Mouse (Mus musculus) spleen, postnatal 36 days (tissue): ENCODE results near the gene Gle1.
"Not testable (repeated sequence)": the region's sequence is repeated elsewhere in the genome, so short reads cannot be mapped to it uniquely, and the experiment has no call there.

Experiments used
- DNase-seq, 2 experiments: peaks; one replicate each; pipeline ENCODE4 v3.0.0; 2022; ENCODE audit warnings: low spot score in 2 of 2, mixed read lengths in 1 of 2

Gene Gle1

DNA sequence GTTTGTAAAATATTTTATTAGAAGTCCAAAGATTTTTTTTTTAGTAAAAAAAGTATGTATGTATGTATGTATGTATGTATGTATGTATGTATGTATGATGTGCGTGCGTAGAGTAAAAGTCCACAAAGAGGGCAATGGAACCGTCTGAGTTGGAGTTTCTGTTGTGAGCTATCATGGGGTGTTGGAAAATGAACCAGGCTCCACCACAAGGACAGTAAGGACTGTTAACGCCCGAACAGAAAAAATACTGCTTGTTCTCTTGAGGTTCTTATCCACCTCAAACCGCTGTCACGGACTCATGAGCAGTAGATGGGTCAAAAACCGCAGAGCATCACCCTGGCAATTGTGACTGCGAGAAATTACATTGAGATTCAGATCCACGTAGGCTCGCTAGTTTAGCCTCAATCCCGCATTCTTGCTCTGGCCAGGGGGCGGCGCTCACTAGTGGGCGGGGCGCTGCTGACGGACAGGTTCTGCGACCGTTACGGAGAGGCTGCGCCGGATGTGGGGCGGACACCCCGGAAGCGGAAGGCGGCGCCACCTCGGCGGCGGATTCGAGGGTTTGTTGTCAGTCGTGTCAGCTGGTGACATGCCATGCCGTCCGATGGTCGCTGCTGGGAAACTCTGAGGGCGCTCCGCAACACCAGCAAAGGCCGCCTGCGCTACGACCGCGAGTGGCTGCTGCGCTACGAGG, at the start of gene Gle1:
Gle1 (plus strand) TSS at position 521 of the 694 bp plus-strand sequence.
- peak; percentile 94 to 95 for DNase-seq

DNA sequence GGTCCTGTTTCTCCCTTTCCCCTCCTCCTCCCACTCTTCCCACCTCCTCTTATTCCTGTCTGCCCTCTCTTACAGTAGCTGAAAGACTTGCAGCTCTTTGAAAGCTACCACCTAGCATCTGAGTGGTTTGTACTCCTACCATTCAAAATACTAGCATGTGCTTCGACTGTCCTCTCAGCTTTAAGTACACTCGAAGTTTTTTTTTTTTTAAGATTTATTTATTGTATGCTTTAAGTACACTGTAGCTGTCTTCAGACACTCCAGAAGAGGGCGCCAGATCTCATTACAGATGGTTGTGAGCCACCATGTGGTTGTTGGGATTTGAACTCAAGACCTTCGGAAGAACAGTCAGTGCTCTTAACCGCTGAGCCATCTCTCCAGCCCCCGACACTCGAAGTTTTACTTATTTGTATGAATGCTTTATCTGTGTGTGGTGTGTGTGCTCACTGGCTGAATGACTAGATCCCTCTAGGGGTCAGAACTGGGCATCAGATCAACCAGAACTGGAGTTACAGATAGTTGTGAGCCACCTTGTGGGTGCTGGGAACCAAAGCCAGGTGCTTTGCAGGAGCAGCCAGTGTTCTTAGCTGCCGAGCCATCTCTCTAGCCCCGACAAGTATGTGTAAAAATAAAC, 48.5 kb upstream of the Gle1 start:
- DNase-seq = not testable (repeated sequence)

DNA sequence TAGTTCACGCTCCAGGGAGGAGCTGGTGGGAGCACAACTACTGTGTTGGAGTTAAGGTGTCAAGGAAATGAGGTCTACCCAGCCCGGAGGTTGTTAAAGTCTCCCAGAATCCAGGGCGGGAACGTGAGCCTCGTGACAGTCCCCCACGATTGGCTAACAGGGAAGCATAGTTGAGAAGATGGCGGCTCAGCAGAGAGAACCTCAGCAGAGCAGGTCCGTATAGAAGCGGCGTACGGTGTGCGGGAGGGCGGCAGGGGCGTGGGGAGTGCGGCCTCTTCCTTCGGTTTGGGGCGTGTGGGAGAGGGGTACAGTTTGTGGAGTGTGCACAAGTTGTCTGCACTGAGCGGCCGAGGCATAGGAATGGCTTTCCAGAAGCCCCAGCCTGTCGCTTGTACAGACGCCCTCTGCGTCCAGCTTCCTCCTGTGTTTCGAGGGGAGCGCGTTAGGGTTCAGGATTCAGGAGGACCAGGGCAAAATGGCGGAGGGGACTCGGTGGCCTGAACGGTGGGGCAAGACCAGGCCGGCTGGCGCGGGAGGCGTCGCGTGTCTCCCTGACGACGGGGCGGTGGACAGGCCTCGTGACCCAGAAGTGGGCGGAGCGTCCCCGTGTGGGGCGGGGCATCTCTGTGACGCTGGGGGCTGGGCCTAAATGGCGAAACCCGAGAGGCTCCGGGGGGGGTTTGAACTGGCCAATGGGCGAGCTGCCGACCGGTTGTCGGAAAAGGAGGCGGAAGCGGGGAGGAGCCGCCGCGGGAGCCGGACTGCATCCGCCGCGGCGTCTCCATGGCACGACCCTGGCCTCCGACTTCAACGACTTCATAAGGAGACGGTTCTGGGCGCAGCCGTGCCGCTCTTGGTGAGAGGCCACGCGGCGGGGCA, 45.9 kb upstream of the Gle1 start, which contains the start of gene Odf2:
Odf2 (plus strand) TSS at position 156 of the 879 bp plus-strand sequence.
- DNase-seq = peak; percentile 100

DNA sequence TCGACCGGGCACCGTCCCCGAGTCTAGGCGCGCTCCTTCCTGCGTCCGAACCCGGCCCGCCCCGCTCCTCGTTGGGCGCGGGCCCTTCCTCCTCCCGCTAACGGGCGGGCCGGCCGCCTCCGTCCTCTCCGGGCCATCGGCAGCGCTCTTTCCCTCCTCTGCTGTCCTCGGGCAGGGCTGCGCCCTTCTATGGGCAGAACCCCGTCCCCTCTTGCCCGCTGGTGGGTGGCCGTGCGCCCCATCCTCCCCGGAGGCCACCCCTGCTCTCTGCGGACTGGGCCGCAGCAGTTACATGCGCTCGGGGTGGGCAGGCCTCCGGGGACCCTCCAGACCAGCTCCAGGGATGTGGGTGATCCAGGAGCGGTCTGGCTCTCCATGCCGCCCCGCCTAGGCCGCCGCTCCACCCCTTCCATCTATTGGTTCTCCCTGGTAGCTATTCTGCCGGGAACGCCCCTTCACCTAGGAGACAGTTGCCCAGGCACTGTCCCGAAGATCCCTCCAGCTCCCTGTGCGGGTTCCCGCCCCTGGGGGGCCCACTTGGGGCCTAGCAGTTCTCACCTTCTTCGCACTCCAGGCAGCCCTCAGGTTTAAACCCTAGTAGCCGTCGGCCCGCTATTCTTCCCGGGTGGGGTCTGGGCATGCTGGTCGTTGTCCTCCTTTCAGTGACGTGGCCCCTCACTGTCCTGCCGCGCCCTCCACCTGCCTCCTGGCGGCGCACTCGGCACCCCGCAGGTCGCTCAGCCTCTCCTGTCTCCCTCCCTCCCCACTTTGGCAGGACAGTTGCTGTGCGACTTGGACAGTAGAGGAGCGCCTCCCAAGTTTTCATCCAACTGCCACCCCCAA, 45.0 kb upstream of the Gle1 start:
- DNase-seq = peak; percentile 76 to 84

DNA sequence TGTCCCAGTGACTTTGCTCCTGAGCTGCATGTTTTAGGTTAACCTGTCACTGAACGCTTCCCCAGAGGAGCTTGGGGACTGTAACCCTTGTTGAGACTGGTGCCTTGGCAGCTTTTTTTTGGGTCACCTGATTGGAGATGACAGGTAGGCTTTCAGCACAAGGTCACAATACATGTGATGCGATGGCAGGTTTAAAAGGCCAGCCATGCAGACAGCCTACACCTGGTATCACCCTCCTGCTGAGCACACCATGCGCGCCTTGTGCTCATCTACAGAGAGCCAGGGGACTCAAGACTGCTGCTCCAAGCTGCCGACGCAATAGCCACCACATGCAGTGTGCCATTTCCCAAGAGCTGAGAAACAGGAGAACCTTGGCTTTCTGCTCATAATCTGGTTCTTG, 43.5 kb upstream of the Gle1 start:
- no peak for DNase-seq

DNA sequence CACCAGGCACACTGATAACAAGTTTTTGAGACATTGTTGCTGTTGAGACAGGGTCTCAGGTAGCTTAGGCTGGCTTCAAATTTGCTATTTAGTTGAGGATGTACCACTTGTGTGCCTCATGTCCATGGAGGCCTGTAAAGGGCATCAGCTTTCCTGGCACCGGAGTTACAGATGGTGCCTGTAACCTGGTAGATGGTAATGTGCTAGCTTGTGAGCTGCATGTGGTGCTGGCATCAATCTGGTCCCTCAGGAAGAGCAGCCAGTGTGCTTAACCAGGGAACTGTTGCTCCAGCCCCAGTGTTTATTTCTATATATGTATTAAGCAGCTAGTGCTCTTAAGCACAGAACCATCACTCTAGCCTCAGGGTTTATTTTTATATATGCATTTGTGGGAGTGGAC, 39.2 kb upstream of the Gle1 start:
- DNase-seq = no peak

DNA sequence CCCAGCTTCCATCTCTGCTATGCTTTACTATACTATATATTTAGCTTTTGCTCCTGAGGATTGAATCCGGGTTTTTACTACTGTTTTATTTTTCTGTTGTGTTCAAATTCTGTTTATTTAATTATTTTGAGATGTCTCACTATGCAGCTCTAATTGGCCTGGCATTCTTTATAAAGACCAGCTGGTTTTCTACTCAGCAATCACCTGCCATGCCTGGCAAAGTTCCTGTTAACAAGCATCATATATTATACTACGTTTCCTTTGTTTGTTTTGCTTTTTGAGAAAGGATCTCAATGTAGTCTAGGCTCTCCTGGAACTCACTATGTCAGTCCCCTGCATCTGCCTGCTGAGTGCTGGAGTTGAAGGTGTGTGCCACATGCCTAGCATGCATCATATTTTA, 37.9 kb upstream of the Gle1 start:
- DNase-seq = no peak

DNA sequence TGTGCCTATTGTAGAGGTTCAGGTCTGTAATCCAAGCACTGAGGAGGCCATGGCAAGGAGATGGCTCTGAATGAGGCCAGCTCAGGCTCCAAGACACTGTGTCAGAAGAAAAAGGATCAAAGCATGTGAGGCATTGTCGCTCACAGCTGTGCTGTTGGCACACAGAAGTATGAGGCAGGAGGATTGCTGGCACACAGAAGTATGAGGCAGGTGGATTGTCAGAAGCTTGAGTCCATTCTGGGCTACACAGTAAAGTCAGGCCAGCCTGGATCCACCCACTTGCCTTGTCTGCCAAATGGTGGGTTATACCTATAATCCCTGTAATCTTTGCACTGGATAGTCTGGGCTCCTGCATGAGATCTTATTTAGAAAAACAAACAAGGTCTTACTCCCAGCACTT, 37.1 kb upstream of the Gle1 start:
- no peak for DNase-seq

DNA sequence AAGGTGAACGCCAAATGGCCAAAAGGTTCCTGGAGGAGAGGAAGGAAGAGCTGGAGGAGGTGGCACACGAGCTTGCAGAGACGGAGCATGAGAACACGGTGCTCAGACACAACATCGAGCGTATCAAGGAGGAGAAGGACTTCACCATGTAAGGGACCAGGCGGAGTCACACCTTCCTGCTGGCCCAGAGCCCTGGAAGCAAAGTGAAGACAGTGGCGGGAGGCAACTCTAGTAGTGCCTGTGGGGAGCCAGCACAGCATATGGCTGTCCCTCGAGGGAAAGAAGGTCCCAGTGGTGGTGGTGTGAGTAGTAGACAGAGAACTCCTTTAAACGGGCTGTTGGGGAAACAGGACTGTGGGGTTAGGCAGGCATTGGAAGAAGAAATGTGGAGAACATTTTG, 33.0 kb upstream of the Gle1 start:
- no peak for DNase-seq

DNA sequence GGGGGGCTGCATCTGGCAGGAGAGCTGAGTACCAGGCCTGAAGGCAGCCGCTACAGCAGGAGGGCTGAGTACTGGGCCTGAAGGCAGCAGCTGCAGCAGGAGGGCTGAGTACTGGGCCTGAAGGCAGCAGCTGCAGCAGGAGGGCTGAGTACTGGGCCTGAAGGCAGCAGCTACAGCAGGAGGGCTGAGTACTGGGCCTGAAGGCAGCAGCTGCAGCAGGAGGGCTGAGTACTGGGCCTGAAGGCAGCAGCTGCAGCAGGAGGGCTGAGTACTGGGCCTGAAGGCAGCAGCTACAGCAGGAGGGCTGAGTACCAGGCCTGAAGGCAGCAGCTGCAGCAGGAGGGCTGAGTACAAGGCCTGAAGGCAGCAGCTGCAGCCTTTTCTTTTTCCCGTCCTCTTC, 27.1 kb upstream of the Gle1 start:
- DNase-seq = not testable (repeated sequence)

DNA sequence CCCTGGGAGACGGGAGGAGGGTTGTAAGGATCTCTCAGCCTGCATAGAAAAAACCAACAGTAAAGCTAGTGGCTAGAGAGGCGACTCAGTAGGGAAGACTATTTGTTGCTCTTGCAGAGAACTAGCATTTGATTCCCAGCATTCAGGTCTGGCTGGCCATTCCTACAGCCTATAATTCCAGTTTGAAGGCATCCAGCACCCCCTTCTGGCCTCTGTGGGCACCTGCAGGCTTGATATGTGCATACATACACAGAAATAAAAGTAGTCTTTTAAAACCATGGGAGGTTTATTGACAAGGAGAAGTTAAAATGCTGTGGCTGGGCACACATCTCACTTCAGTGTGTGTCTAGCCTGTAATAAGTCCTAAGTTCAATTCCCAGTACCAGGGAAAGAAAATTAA, 25.2 kb upstream of the Gle1 start:
- DNase-seq = no peak

DNA sequence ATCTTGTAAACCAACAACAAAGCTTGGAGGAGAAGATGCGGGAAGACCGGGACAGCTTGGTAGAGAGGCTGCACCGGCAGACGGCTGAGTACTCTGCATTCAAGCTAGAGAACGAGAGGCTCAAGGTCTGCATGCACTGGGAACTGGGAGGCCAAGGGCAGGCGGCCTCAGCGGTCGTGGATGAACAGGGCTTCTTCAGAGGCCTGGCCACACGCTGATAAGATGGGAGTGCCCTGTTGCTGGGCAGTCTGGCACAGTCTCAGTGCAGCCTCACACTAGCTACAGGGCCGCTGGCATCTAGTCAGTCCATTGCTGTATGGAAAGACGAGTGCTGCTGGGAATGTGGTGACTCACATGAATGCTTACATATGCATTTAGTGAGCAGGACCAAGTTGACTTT, 17.6 kb upstream of the Gle1 start:
- peak; percentile 40 to 56 for DNase-seq

DNA sequence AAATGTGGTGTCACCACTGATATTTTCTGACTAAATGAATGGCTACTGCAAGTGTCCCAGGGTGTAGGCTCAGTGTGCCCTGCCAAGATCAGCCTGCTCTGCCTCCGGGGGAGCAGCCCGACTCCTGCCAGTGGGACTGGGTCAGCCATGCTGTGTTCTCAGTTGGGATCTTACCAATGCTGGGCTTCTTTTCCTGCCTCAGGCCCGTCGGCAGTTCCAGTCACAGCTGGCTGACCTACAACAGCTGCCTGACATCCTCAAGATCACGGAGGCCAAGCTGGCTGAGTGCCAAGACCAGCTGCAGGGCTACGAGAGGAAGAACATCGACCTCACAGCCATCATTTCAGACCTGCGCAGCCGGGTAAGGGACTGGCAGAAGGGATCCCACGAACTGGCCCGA, 13.2 kb upstream of the Gle1 start:
- peak; percentile 48 for DNase-seq

DNA sequence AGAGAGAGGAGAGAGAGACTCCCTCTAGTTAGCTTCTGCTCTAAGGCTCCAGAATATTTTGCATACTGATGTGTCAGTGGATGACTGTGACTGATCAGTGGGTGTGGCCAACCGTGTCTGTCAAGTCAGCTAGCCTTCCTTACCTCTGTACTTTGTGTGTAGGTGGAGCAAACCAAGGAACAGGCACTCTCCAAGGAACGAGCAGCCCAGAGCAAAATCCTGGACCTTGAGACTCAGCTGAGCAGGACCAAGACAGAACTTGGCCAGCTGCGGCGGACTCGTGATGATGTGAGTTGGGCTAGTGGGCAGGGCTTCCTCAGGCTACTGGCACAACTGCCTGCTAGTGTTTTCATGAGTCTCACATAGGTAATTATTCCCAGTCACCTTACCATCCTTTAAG, 8.7 kb upstream of the Gle1 start:
- DNase-seq = no peak

DNA sequence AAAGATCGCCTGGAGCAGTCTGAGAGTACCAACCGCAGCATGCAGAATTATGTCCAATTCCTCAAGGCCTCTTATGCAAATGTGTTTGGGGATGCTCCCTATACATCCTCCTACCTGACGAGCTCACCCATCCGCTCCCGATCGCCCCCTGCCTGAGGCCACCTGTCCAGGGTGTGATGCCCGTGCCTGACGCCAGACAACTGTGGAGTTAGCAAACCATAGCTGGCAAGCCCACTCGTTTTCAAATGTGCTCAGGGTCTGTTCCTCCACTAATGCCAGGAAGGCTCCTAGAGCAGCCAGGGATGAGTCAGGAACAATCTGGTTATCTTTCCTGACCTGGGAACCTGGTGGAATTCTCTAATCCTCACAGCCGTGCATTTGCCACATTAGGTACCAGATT, 4.7 kb upstream of the Gle1 start:
- no peak for DNase-seq

DNA sequence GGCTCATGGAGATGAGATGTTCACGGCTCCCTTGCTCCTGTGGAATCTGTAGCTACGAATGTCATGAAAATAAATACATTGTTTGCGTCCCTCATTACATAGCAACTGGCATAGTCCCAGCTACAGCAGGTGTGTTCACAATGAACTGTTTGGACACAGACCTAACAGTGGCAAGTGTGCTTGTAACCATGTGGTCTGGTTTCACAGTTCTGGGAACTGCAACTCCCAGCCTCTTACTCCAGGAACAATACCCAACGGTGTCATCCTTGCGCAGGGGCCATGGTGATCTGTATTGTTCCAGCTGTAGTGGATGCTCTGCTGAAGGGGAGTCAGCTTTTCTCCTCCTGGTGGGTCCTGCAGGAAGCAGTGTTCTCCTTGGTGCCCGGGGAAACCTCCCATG, 4.0 kb upstream of the Gle1 start:
- DNase-seq = no peak

DNA sequence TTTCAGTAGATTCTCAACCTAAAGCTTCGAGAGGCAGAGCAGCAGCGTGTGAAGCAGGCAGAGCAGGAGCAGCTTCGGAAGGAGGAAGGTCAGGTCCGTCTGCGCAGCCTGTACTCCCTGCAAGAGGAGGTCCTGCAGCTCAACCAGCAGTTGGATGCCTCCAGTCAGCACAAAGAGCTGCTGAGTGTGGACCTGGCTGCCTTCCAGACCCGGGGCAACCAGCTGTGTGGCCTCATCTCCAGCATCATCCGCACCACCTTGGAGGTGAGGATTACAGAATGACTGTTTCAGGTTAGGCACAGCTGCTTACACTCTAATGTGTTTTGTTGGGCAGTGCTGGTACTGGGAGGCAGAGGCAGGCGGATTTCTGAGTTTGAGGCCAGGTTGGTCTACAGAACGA, 4.8 kb downstream of the Gle1 start:
- no peak for DNase-seq

DNA sequence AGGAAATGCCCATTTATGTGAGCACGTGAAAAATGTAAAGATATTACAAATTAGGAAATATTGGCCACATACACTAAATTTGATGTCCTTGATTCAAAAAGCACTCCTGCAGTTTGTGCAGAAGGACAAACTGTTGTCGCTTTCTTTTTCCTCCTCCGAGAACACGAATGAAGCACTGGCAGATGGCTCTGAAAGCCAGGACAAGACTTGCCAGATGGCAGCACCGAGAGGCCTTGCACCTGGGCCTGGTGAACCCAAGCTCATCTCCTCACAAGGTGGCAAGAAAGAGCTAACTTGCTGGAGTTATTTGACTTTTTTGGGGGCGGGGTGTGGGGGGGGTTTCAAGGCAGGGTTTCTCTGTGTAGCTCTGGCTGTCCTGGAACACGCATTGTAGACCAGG, 5.6 kb downstream of the Gle1 start:
- DNase-seq = no peak

DNA sequence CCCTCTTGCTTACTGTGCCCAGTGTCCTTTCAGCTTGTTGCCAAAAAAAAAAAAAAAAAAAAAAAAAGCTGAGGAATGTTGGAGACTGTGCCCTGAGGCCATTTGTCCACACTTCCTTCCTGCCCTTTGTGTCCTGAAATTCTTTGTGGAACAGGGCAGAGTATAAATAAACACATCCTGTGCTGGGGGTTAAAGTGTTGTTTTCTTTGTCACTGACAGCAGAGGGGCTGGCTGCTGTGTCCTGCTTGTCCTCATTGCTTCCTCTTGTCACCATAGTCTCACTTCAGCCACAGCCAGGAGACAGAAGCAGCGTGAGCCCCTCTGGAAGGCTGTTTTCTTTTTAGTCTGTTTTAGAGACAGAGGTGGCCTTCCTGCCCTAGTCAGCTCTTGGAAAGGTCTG, 9.5 kb downstream of the Gle1 start:
- DNase-seq = no peak

DNA sequence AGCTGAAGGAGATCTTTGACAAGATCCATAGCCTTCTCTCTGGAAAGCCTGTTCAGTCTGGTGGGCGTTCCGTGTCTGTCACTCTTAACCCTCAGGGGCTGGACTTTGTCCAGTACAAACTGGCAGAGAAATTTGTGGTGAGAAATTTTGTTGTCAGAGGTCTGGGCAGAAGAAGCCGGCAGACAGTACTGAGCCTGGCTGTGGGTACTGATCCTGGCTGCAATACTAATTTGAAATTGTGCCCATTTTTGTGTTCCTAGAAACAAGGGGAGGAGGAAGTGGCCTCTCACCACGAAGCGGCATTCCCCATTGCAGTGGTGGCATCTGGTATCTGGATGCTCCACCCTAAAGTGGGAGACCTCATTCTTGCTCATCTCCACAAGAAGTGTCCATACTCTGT, 13.7 kb downstream of the Gle1 start:
- no peak for DNase-seq

DNA sequence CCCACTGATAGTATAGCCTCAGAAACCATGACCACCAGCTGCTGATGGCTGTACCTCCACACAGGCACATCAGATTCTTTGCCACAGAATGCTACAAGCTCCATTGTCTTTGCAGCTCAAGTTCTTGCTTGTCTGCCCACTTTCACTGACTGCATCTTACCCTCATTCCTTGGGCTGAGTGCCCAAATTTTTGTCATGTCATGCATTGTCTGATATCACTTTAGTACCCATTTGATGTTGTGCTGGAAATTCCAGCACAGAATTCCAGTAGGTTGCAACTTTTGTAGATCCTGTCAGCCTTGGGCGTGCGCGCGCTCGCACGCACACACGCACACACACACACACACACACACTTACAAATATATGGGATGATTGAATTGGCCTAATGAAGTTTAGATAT, 26.0 kb downstream of the Gle1 start:
- DNase-seq = no peak
